Mouse (Mus musculus): ENCODE data around the gene Vmn1r57.
"Not testable (repeated sequence)": the region's sequence is repeated elsewhere in the genome, so short reads cannot be mapped to it uniquely, and the experiment has no call there.

The Vmn1r57 gene

GRCm38 (mm10) chr7:5218193-5218592 is at the start of gene Vmn1r57:
Gene Vmn1r57 (plus strand): TSS chr7:5218493.
- not testable (repeated sequence) for DNase-seq

GRCm38 (mm10) chr7:5196647-5197046 is 21.6 kb upstream of the Vmn1r57 start, which contains the start of gene Vmn1r56:
Gene Vmn1r56 (minus strand): TSS chr7:5196747.
- not testable (repeated sequence) for DNase-seq

- DNase-seq: no peak
Observed at GRCm38 (mm10) chr7:5263051-5263450, 44.8 kb downstream of the Vmn1r57 start.
